Mouse (Mus musculus) lung, adult 2 months (tissue): ENCODE measurements around the gene Rtn4rl1. TPM values are rescaled to one million over a fixed set of nuclear protein-coding genes. Genes with fewer than 3 reads are reported as not detected.

Source experiments
- DNase-seq: peaks from one replicate; pipeline ENCODE4 v3.0.0; 2022
- H3K4me1 ChIP-seq: fragments of 200-500 bp; 2 replicates; pipeline ENCODE4 v1.6.1; 2011; ENCODE audit warnings: low read length; ENCODE audit not compliant: control insufficient read depth, insufficient read depth
- H3K4me3 ChIP-seq: fragments of 200-500 bp; replicated peaks from 2 replicates; pipeline ENCODE3; 2011; ENCODE audit warnings: low read depth, mild to moderate bottlenecking, control low read depth, low read length; ENCODE audit errors: extremely low read depth
- CTCF ChIP-seq: fragments of 200-500 bp; IDR thresholded peaks from 2 replicates; pipeline ENCODE4 v1.5.1; 2011; ENCODE audit warnings: mild to moderate bottlenecking, low read length, control low read depth; ENCODE audit not compliant: insufficient read depth
- POLR2A ChIP-seq: fragments of 200-500 bp; IDR thresholded peaks from 2 replicates; pipeline ENCODE4 v1.6.1; 2011; ENCODE audit warnings: low read depth, mild to moderate bottlenecking, control low read depth, low read length, borderline replicate concordance; ENCODE audit errors: extremely low read depth
- WGBS: fragments of 180-500 bp; shearing (Covaris S2); methylation state at CpG from one replicate; pipeline ENCODE4 v1.1.7; 2018; 5-methylcytosine and 5-hydroxymethylcytosine counted together
- polyA plus RNA-seq: library from polyadenylated mRNA; depleted of rRNA; stranded (reverse); fragments of >200 nt; gene quantifications from 2 replicates; pipeline ENCODE4 v1.2.3, GENCODE M21; 2012

Rtn4rl1 gene
- polyA plus RNA-seq, 1 experiment, result 11.6 TPM

DNA sequence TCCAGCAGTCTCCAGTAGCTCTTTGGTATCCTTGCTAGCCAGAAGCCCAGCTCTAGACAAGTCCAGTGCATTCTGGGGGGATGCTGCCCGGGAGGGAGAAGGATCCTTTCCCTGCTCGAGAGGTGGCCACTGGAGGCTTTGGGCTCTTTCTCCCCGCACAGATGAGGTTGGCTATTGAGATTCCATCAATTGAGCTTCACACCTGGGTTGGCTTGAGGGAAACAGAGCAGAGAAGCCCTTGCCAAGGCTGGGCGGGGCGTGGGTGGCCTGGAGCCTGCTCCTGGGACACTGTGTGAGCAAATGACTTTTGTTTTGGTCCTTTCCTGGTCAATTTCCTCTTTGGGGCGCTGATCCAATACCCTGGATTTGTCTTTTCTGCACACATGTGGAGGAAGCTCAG lies 2.5 kb downstream of the Rtn4rl1 start:
- DNase-seq, result no peak
- Histone ChIP-seq H3K4me3 (no peak overlapping the region), H3K4me1 (peaks cover 4% of the 10 kb centered on the region; the same call in 1 of the 2 replicates)
- no peak for TF ChIP-seq CTCF
- TF ChIP-seq POLR2A, result no peak
- WGBS, result 72% methylated on average over 6 of the region's 6 CpGs

- TF ChIP-seq CTCF (no peak), POLR2A (no peak)
- no peak overlapping the region for H3K4me3 ChIP-seq
- 51% methylated on average over 7 of the region's 7 CpGs for WGBS
These were observed 4.4 kb downstream of the Rtn4rl1 start for GRCm38 (mm10) chr11:75197956-75198355.

DNA sequence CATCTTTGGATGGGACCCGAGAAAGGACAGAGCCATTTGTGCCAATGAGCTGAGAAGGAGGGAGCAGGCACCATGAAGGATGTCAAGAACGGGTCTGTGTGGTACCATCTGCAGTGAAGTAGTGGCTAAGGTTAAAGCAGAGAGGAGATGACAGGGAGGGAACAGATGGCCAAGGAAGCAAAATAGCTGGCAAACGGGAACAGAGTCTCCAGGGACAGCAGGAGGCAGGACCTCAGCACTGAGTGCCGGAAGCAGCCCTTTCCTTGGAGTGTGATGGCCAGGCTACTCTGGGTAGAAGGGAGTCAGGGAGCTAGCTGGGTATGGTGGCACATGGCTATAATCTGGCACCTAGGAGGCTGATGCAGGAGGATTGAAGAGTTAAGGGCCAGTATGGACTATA lies 5.2 kb downstream of the Rtn4rl1 start:
- 74% methylated on average over 4 of the region's 4 CpGs for WGBS
- TF ChIP-seq CTCF (no peak), POLR2A (no peak)
- no peak overlapping the region for H3K4me3 ChIP-seq
- H3K4me1 ChIP-seq, result peaks cover 7% of the 10 kb centered on the region; the same call in 1 of the 2 replicates
- no peak for DNase-seq

More at GRCm38 (mm10) chr11:75197956-75198355, 4.4 kb downstream of the Rtn4rl1 start:
- DNase-seq, result no peak
- H3K4me1 ChIP-seq, result peaks cover 7% of the 10 kb centered on the region; the same call in 1 of the 2 replicates

DNA sequence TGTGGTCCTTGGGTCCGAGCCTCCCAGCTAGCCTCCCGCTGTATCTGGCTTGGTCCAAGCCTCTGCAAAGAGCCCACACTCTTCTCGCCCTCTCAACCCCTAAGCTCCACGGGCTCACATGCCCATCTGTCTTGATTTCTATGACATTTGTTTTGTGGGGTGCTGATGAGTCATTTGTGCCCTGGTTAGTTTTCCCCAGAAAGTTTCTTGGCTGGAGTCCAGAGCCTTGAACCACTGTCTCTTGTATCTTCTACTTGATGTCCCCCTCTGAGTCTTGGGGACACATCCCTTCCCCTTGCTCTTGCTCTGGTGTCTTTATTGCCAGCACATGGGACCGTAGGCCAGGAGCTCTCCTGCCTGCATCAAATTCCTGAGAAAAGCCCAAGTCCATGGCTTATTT lies 6.4 kb downstream of the Rtn4rl1 start:
- TF ChIP-seq POLR2A (no peak), CTCF (no peak)
- DNase-seq, result no peak
- WGBS, result 69% methylated on average over 5 of the region's 5 CpGs
- H3K4me1 ChIP-seq, result peaks cover 3% of the 10 kb centered on the region; the same call in 1 of the 2 replicates
- no peak overlapping the region for H3K4me3 ChIP-seq

DNA sequence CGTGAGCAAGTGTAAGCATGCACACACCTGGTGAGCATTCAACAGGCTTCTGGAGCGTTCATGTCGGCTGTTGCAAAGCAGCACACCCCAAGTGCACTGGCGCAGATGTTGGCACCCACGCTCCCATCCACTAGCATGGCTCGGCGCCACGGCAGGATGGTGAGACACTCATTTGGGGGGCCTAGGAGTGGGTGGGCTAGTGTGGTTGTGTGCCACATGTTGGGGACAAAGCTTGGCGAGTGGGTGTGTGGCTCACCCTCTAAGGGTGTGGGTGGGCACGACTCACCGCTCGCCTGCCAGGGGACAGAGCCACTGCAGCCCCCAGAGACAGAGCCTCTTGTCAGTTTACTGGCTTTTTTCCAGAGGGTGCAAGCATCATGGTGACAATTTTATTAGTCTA lies 7.4 kb downstream of the Rtn4rl1 start:
- DNase-seq, result no peak
- Histone ChIP-seq H3K4me1 (peaks cover 3% of the 10 kb centered on the region; the same call in 1 of the 2 replicates), H3K4me3 (no peak overlapping the region)
- WGBS, result 91% methylated on average over 12 of the region's 12 CpGs
- TF ChIP-seq CTCF (no peak), POLR2A (no peak)

DNA sequence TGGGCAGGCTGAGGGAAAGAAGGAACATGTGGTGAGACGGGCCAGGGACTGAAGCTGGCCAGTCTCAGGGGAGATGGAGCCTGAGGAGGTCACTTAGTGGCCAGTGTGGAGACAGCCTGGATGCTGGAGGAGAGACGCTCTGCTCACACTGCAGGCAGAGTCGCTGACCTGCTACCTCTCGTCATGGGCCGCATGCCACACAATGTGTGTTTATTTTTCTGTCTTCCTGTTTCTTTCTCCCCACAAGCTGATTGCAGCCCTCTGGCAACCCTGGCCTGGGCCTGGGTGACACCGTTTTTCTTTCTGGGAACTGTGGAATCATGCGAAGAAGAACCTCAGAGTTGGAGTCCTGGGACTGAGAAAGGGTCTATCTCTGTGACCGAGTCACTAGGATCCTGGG lies 8.1 kb downstream of the Rtn4rl1 start:
- Histone ChIP-seq H3K4me1 (peaks cover 3% of the 10 kb centered on the region; the same call in 1 of the 2 replicates), H3K4me3 (no peak overlapping the region)
- WGBS, result 40% methylated on average over 8 of the region's 8 CpGs
- TF ChIP-seq CTCF (no peak), POLR2A (no peak)
- DNase-seq, result no peak

GRCm38 (mm10) chr11:75203926-75204325 lies 10.3 kb downstream of the Rtn4rl1 start:
- TF ChIP-seq POLR2A (no peak), CTCF (no peak)
- WGBS, result 85% methylated on average over 4 of the region's 4 CpGs
- Histone ChIP-seq H3K4me3 (no peak overlapping the region), H3K4me1 (peaks cover 3% of the 10 kb centered on the region; the same call in 1 of the 2 replicates)
- DNase-seq, result no peak

GRCm38 (mm10) chr11:75204472-75204871 lies 10.9 kb downstream of the Rtn4rl1 start:
- Histone ChIP-seq H3K4me1 (peaks cover 3% of the 10 kb centered on the region; the same call in 1 of the 2 replicates), H3K4me3 (no peak overlapping the region)
- WGBS, result 67% methylated on average over 9 of the region's 9 CpGs
- DNase-seq, result no peak
- TF ChIP-seq CTCF (no peak), POLR2A (no peak)

DNA sequence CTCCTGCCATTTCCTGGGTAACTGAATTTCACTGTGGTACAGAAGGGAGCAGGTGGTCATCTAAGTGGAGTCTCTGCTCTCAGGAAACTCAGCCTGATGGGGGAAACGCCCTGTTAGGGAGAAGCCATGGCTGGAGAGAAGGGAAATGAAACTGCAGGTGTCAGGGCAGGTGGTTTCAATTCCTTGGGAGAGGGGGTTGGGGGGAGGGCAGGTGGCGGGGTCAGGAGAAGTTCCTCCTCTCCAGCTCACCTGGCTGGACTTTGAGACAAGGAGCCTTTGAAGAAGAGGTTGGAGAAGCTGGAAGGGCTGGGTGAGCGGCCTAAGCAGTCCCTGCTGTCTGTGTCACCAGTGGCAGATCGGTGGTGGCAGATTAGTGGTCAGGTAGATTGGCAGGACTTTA lies 12.8 kb downstream of the Rtn4rl1 start:
- WGBS, result 67% methylated on average over 4 of the region's 4 CpGs
- Histone ChIP-seq H3K4me3 (no peak overlapping the region), H3K4me1 (peaks cover 3% of the 10 kb centered on the region; the same call in 1 of the 2 replicates)
- TF ChIP-seq CTCF, result no peak
- no peak for TF ChIP-seq POLR2A
- no peak for DNase-seq

DNA sequence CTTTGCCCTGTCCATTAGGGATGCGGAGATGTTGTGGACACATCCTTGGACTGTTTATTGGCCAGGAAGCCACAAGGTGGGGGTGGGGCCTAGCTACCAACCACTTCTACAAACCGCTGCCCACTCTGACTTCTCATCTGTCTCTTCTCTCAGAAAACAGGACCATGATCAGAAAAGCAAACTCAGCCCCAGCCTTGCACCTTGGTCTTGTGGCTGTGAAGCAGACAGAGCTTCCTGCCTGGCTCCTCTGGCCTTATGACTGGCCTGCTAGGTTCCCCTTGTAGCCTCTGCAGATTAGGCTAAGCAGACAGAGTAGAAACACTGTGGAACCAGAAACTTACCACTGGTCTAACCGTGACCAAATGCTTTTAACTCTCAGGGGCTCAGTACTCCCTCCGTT lies 15.8 kb downstream of the Rtn4rl1 start:
- 68% methylated on average over 4 of the region's 4 CpGs for WGBS
- H3K4me1 ChIP-seq, result peaks cover 6% of the 10 kb centered on the region
- no peak for TF ChIP-seq CTCF
- no peak for TF ChIP-seq POLR2A
- DNase-seq, result no peak
- no peak overlapping the region for H3K4me3 ChIP-seq
